Mouse (Mus musculus): Measurements from ENCODE around the gene Gbx2.

GRCm38 (mm10) chr1:89939596-89939960 is 8.6 kb upstream of the Gbx2 start:
- TF ChIP-seq CTCF (IDR thresholded peaks at IDR 0.05; ENCODE audit: control insufficient read depth, insufficient read depth, insufficient replicate concordance, low read depth, low read length) (no peak), POLR2A (IDR thresholded peaks at IDR 0.05; ENCODE audit: control insufficient read depth, low read depth, low read length) (no peak)
